Mouse (Mus musculus) MN1 (cell line): ENCODE measurements at regions not wholly inside any gene's neighbourhood (a gene's known extent, or its start where the extent isn't known, plus 50 kb on each side); places are given as distances from the start of the nearest gene placed in this dataset.
A peak's percentile ranks its signal among the peaks of the same experiment; 100 is the strongest.

Experiments used
- DNase-seq: peaks from one replicate; pipeline ENCODE4 v3.0.0-alpha.2; 2016; ENCODE audit warnings: low spot score

DNA sequence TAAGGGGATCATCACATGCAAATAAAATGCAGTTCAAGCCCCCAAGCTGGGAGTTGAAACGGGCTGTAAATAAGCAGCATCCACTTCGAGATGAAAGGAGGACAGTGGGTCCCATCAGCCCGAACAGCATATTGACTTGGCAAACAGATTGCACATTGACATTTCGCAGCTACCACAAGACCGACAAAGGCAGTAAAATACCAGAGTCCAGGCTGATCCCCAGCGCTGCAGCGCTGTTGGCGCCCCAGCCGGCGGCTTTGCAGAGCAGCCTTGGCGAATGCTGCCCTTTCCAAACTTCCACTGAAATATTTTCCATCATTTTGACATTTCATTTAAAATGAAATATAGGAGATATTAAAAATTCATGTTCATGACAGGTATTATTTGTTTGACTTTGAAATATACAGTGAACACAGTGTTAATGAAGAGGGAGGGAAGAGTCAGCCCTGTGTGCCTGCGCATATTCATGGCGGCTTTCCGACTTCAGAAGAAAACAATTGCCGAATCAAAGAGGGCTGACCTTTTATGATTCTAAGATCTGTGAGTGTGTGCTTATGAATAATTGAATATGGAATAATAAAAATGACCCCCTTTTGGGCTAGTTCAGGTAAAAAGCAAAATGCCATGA is 98.4 kb downstream of the Sqor start:
- no peak for DNase-seq

DNA sequence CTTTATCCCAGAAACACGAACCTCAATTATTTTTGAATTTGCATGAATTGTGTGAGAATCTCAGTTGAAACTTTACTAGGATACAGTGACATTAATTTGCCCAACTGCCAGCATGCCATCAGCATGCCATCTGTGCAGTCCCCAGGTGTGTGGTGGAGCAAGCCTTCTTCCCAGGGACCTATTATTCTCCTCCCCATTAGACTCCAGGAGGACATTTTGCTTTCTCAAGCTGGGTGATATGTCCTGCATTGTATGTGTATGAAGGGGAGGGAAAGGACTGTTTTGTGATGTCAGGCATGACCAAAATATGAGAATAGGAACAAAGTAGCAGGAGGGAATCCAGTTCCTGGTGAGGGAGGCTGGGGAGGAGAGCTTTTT is 98.9 kb downstream of the Sqor start:
- DNase-seq = no peak

DNA sequence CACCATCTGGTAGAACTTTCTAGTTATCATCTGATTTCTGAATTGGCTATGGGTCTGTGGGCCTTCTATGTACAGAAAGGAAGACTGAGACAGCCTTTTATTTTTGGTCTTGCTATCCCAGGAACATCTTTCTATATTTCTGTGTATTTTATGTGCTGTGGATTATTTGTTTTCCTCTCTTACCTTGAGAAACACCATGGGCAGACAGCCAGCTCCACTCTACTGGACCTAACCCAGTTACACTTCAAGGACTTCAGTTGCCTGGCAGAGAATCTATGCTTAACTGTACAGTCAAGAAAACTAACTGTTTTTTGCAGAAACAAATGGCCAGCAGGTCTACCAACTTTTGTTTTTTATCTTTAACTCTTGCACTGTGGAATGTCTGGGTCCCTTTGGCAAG is 122.1 kb downstream of the Sqor start:
- DNase-seq = no peak

DNA sequence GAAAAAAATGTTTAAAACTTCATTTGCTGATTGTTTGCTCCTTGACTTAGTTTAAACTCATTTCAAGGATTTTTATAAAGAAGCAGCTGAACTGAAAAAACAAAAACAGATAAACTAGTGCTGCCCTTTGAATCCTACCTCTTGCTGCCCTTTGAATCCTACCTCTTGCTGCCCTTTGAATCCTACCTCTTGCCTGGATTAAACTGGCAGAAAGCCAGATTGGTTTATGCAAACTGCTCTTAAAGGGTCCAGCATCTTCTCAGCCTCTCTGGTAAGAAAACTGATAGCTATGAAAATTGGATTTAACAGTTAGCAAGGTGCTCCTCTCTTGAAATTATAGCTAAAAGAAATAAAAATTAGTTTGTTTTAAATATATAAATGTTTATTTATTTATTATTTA is 122.5 kb downstream of the Sqor start:
- DNase-seq = no peak

DNA sequence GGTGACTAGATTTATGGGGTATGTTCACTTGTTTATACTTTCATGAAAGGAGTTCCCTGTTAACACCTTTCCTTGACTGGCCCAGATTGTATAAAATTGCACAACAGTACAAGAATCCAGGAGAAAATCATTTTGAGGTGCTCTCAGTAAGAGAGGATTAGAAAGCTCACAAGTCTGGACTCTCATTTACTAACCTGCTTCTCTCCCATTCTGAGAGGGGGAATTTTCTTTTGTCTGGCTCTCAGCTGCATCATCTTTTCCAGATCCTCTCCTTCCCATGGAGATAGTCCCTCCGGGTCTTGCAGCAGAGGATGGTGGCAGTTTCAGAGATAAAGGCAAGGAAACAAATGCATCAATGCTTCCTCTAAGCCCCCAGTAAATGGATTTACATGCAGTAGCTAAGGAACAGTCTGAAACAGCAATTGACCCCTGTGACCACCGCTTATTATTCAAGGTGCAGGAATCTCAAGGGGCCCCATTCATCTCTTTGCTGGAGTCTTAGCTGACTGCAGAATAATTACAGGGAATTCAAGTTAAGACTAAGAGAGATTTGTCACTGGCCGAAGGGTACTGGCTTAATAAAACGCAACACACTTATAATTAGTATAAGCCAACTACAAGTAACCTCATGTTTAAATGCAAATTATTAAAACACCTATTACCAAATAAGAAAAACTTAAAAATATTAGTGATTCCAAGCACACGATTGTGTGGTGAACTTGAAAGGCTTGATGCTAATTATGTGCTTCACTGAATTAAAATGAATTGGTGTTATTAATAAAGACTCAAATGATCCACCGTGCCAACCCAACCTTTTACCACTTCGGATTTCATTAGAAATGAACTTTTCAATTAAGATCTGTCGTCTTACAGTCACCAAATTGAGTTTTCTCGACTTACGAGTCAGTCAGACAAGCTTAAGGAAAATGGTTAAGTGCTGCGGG is 140.4 kb downstream of the Sqor start:
- DNase-seq = no peak

DNA sequence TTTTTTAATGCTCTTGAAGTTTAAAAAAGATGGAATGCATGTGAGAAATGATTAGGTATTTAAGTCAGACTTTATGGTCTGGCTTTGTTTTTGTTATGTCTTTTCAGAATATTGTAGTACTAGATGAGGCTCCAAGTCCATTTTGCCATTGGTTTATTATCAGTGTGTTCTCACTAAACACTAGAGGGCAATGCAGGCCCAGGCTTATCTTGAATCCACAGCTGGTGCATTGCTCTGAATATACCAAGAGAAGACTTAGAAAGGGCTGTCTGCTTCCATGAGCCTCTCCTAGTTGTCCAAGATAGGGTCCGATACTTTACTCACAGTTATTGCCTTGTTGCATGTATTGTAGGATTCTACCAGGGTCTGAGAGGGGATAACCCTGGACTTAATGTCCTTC is 151.7 kb downstream of the Sqor start:
- DNase-seq = peak; percentile 56

DNA sequence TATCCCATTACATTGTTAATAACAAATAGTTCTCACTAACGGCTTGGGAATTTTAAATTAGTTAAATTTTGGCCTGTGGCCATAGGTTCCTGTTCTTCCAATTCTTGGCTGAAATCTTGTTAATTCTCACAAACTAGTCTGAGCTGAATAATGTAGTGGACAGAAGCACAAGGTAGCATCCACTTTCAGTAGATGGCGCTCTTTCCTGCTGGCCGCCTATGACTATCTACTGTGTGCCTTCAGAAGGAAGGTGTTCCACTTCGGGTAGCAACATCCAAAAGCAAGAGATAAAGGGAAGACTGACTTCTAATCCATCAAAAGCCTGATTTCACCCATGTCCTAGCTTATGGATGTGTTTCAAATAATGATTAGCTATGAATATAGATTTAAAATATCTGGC is 172.9 kb downstream of the Sqor start:
- peak; percentile 32 for DNase-seq

DNA sequence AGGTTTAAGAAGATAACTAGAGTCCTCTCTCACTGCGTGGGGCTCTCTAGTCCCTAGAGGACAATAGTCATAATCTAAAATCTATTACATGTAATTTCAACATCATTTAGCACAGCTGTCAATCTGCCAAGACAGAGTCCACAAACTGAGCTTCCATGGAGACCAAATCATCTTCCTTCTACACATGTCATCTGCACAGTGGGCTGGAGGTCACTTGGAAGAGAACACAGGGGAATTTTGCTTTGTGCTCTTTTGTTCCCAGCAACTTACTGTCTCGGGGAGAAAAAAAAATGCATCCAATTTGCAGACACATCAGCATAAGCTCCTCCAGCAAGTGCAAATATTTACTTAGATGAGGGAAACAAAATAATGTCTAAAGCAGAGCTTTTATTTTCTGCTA is 179.8 kb downstream of the Sqor start:
- DNase-seq = peak; percentile 46

DNA sequence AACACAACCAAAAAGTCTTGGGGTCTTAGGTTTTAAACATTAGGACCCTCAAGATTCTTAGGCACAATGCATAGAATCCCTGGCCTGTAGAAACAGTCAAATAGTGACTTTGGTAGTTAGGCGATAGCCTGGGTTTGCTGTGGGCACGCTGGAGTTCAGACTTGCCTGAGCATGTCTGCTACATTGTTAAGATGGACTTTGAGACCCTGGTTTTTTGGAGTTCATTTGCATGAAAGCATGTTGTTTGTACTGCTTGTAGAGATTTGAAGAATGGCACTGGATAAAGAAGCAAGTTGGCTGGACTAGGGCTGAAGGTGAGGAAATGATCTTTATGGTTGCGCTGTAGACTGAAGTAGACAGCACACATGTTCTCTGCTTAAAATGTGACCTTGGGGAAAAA is 180.9 kb downstream of the Sqor start:
- no peak for DNase-seq

DNA sequence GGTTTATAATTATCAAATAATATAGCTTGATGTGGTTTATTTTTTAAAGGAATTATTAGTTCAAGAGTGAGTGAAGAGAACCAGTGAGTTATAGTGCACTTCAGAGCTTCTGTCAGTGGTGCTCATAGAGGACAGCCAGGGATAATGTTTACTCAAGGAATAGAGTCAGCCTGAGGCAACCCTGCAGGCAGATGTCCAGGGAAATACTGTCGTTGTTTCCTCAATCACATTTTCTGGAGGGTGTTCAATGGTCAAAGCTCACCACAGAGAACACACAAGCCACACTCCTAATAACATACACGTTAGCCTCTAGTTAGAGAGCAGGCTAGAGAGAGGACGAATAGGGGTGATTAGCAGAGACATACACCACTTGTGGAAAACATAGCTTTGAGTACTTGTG is 184.0 kb downstream of the Sqor start:
- no peak for DNase-seq

DNA sequence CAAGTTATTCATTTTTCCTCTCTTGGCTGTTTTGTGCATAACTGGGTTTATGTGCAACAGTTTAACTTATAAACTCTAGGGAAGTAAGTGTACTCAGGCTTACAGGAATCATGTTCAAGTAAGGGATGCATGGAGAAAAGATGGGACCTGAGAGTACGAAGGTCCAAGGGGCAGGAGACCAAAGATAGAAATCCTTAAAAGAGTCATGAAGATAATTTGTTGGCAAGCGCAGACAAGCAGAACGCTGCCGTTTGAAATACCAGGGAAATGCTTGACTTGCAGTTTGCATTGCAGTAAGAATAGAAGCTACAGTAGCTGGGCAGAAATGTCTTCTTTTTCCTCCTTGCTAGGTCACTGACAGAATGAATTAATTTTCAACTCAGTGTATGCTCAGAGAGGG is 196.7 kb downstream of the Sqor start:
- DNase-seq = no peak

DNA sequence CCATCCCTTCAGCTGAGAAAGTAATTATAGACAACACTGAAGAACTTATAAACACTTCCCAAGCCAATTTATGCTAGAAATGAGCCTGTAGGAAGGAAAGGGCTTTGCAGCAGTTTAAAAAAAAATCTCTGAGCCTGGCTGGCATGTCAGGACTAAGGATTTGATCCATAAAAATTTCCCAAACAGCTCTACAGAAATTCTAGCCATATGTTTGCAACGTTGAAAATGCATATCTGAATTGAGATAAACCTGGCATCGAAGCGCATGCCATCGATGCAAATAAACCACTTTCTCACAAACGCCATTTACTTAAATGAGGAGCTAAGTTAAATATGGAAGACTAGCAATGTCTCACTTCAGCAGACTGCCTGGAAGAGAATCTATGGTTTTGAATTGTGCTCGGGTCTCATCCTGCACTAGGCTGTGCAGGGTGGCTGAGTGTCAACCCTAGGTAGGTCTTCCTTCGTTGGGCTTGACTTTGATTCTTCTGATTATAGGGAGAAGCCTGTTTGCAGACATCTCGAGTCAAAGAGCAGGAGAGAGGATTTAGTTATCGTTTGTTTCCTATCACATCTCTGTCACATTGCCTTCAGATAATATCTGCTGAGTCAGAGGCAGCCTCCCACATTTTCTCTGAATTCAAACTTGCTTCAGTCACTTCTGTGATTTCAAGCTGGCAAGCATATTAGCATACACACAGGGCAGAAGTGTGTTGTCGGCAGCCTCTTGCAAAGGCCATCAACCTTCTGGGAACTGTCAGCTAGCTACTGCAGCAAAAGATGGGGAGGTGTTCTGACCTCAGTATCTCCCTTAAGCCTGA is 204.0 kb downstream of the Sqor start:
- no peak for DNase-seq
